ENCODE assay signal across 21 mouse cellular contexts in the genomic region with DNA sequence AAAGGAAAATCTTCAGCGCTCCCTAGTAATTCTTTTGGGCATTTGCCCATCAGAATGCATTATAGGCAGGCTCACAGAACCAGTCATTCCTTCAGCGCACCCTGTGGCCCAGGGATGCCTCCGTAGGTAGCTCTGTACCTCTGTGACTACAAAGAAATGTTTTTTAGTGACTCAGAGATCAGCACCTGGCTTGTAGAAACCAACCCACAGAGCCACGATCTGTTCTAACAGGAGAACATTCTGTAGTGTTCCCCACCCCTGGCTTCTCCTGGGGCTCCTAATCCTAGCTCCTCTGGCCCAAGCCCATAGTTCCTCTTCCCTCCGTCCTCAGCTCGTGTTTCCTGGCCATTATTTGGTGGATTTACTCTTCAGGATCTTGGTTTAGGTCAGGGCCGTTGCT. TPM values are rescaled to one million over a fixed set of nuclear protein-coding genes. Genes with fewer than 3 reads are reported as not detected.
DNase-seq lines count a peak whose midpoint lies in the region; ATAC-seq lines count a peak whose summit lies in the region.
"Had no signal": no experiment of that assay in that cellular context is flagged by ENCODE, and none has a peak within 500 bp of the region (broad histone marks: within the 10 kb centered on the region; RNA-seq: fewer than 3 reads in every experiment).

No protein-coding gene starts in this region.

- no peaks in the 10 kb centered on the region for H3K36me3 ChIP-seq in hindbrain, embryonic 13.5 days
- no peaks in the 10 kb centered on the region for H3K36me3 ChIP-seq in hindbrain, embryonic 12.5 days
- no peaks in the 10 kb centered on the region for H3K36me3 ChIP-seq in neural tube, embryonic 13.5 days
- H3K36me3 ChIP-seq in neural tube, embryonic 15.5 days, result no peaks in the 10 kb centered on the region
- H3K36me3 ChIP-seq: liver, embryonic 15.5 days had no signal

- no peak overlapping the region for H3K9ac ChIP-seq in hindbrain, embryonic 13.5 days
- H3K9ac ChIP-seq in hindbrain, embryonic 12.5 days, result no peak overlapping the region
- H3K9ac ChIP-seq in neural tube, embryonic 13.5 days, result no peak overlapping the region
- H3K9ac ChIP-seq in neural tube, embryonic 15.5 days (replicated peaks), result no peak overlapping the region
- H3K9ac ChIP-seq: liver, embryonic 15.5 days had no signal

- ATAC-seq in hindbrain, embryonic 13.5 days (ENCODE audit: low FRiP score), result no peak
- no peak for ATAC-seq in hindbrain, embryonic 12.5 days (ENCODE audit: low FRiP score)
- no peak for ATAC-seq in neural tube, embryonic 13.5 days (ENCODE audit: low read depth)
- ATAC-seq in neural tube, embryonic 15.5 days (ENCODE audit: low FRiP score), result no peak
- ATAC-seq: lung, postnatal 0 days had no signal

- H3K4me1 ChIP-seq in hindbrain, embryonic 13.5 days (replicated peaks), result 0 out of 2 replicates have a peak, but pooled peaks cover 5% of the 10 kb centered on the region
- H3K4me1 ChIP-seq in hindbrain, embryonic 12.5 days, result no peaks in the 10 kb centered on the region
- H3K4me1 ChIP-seq in neural tube, embryonic 13.5 days (replicated peaks), result peaks cover 4% of the 10 kb centered on the region
- peaks cover 7% of the 10 kb centered on the region for H3K4me1 ChIP-seq in neural tube, embryonic 15.5 days
- H3K4me1 ChIP-seq: liver, embryonic 15.5 days had no signal

- WGBS in hindbrain, embryonic 13.5 days, result 81% methylated on average over 7 of the region's 7 CpGs
- WGBS in hindbrain, embryonic 12.5 days, result 85% methylated on average over 7 of the region's 7 CpGs
- WGBS in neural tube, embryonic 13.5 days, result 74% methylated on average over 7 of the region's 7 CpGs
- 68% methylated on average over 7 of the region's 7 CpGs for WGBS in neural tube, embryonic 15.5 days

- no peaks in the 10 kb centered on the region for H3K9me3 ChIP-seq in hindbrain, embryonic 13.5 days
- H3K9me3 ChIP-seq in hindbrain, embryonic 12.5 days (replicated peaks), result no peaks in the 10 kb centered on the region
- H3K9me3 ChIP-seq in neural tube, embryonic 13.5 days, result no peaks in the 10 kb centered on the region
- H3K9me3 ChIP-seq in neural tube, embryonic 15.5 days (replicated peaks), result no peaks in the 10 kb centered on the region
- H3K9me3 ChIP-seq: liver, embryonic 15.5 days had no signal

- intact Hi-C loops in gastrocnemius, postnatal 14 days (cut with DNase I; ENCODE audit: low total_unique reads), result no loop called here

- peak overlapping the region; percentile 52; the same call in 1 of the 2 replicates for H3K27ac ChIP-seq in hindbrain, embryonic 13.5 days
- no peak overlapping the region for H3K27ac ChIP-seq in hindbrain, embryonic 12.5 days
- H3K27ac ChIP-seq in neural tube, embryonic 13.5 days (replicated peaks), result peak overlapping the region; percentile 56
- H3K27ac ChIP-seq in neural tube, embryonic 15.5 days (replicated peaks), result peak overlapping the region; percentile 63
- H3K27ac ChIP-seq: liver, embryonic 15.5 days had no signal

- H3K4me3 ChIP-seq in hindbrain, embryonic 13.5 days, result no peak overlapping the region
- H3K4me3 ChIP-seq in hindbrain, embryonic 12.5 days, result no peak overlapping the region
- no peak overlapping the region for H3K4me3 ChIP-seq in neural tube, embryonic 13.5 days
- H3K4me3 ChIP-seq in neural tube, embryonic 15.5 days (replicated peaks), result no peak overlapping the region
- H3K4me3 ChIP-seq: liver, embryonic 15.5 days had no signal

- no peak for DNase-seq in neural tube, embryonic 10.5 days (ENCODE audit: extremely low spot score, low spot score)
- DNase-seq in cerebellum, postnatal 14 days, result peak; percentile 48 to 61
- no peak for DNase-seq in gastrocnemius, postnatal 14 days
- no peak for DNase-seq in heart, adult 11 months
- DNase-seq: adrenal gland, adult 2 months; kidney, adult 2 months; kidney, postnatal 14 days; right cerebral cortex, adult 18-20 months had no signal

- H3K4me2 ChIP-seq in hindbrain, embryonic 13.5 days, result no peak overlapping the region
- H3K4me2 ChIP-seq in hindbrain, embryonic 12.5 days (replicated peaks), result no peak overlapping the region
- no peak overlapping the region for H3K4me2 ChIP-seq in neural tube, embryonic 13.5 days
- H3K4me2 ChIP-seq in neural tube, embryonic 15.5 days, result no peak overlapping the region
- H3K4me2 ChIP-seq: liver, embryonic 15.5 days had no signal

- no peaks in the 10 kb centered on the region for H3K27me3 ChIP-seq in hindbrain, embryonic 13.5 days
- no peaks in the 10 kb centered on the region for H3K27me3 ChIP-seq in hindbrain, embryonic 12.5 days
- H3K27me3 ChIP-seq in neural tube, embryonic 13.5 days, result no peaks in the 10 kb centered on the region
- H3K27me3 ChIP-seq in neural tube, embryonic 15.5 days (replicated peaks), result no peaks in the 10 kb centered on the region
- H3K27me3 ChIP-seq: liver, embryonic 15.5 days had no signal

RNA-seq across cellular contexts. Expression of a gene that starts 50.8 kb away (rescaled TPM):
- 0.18 and 0.43 TPM in 2 replicates for polyA plus RNA-seq in hindbrain, embryonic 13.5 days (2015; fragmentation: Nextera tagmentation; extraction: Ambion mirVana)
- 0.19 and 0.22 TPM in 2 replicates for polyA plus RNA-seq in hindbrain, embryonic 12.5 days (2016; fragmentation: Nextera tagmentation; extraction: Ambion mirVana)
- 0.21 and 0.22 TPM in 2 replicates for polyA plus RNA-seq in neural tube, embryonic 13.5 days (2015; fragmentation: Nextera tagmentation; extraction: Ambion mirVana)
- 0.38 and 0.46 TPM in 2 replicates for polyA plus RNA-seq in neural tube, embryonic 15.5 days (2015; fragmentation: Nextera tagmentation; extraction: Ambion mirVana)
- total RNA-seq in gastrocnemius, postnatal 14 days (2021), result not detected
- total RNA-seq: adrenal gland, adult 2 months; common myeloid progenitor, adult 5-6 weeks; granulocyte monocyte progenitor cell, adult 5-6 weeks; megakaryocyte progenitor cell, adult 5-6 weeks had no signal
- polyA plus RNA-seq: adrenal gland, adult 2 months; embryonic facial prominence, embryonic 14.5 days; heart, embryonic 14.5 days; kidney, adult 2 months; limb, embryonic 14.5 days; liver, embryonic 15.5 days; lung, postnatal 0 days; small intestine, adult 2 months had no signal

Comparison
In these comparisons a context has a peak if more than half of its experiments do, and no peak if none do; other contexts are left out.
1. DNase-seq: peak in cerebellum, postnatal 14 days (2 of 2); none in neural tube, embryonic 10.5 days (single experiment), gastrocnemius, postnatal 14 days (single experiment) and heart, adult 11 months (single experiment).